Mouse (Mus musculus) erythroblast, adult 5-6 weeks (primary cell): ENCODE data around the gene Gm21958. TPM values are rescaled to one million over a fixed set of nuclear protein-coding genes. Genes with fewer than 3 reads are reported as not detected.
"Not testable (repeated sequence)": the region's sequence is repeated elsewhere in the genome, so short reads cannot be mapped to it uniquely, and the experiment has no call there.

Experiments
- ATAC-seq: replicated peaks from 2 replicates; pipeline ENCODE4 v1.8.0; 2016; ENCODE audit warnings: moderate number of reproducible peaks, mild to moderate bottlenecking, moderate TSS enrichment, inconsistent platforms; ENCODE audit not compliant: poor library complexity, low FRiP score, severe bottlenecking
- total RNA-seq, 2 experiments: library from RNA; stranded (forward) in 1 of 2; stranded (reverse) in 1 of 2; fragments of 150-400 nt in 1 of 2; fragments of 200-764, 138-1000 nt in 1 of 2; gene quantifications; 2 replicates each; pipeline versions ENCODE4 v1.2.3 to v1.2.4; 2015 to 2017; ENCODE audit warnings: low replicate concordance in 2 of 2

Gm21958 gene
- total RNA-seq, 2 experiments from 2014 or later, result 6.4 TPM; not detected in 1

GRCm38 (mm10) chr3:54725344-54725743 is 11.2 kb upstream of the Gm21958 start:
- no peak for ATAC-seq

GRCm38 (mm10) chr3:54723741-54724500 is 9.8 kb upstream of the Gm21958 start:
- no peak for ATAC-seq

- ATAC-seq, result no peak
Measured at GRCm38 (mm10) chr3:54718947-54719346, 4.8 kb upstream of the Gm21958 start.

GRCm38 (mm10) chr3:54717348-54717747 is 3.2 kb upstream of the Gm21958 start:
- ATAC-seq, result no peak

- ATAC-seq, result no peak
Measured at GRCm38 (mm10) chr3:54715461-54715860, 1.3 kb upstream of the Gm21958 start.

GRCm38 (mm10) chr3:54708972-54709371 is 5.2 kb downstream of the Gm21958 start:
- no peak for ATAC-seq

- ATAC-seq, result not testable (repeated sequence)
Measured at GRCm38 (mm10) chr3:54704106-54704505, 10.0 kb downstream of the Gm21958 start.

GRCm38 (mm10) chr3:54699759-54700301 is 14.3 kb downstream of the Gm21958 start:
- ATAC-seq, result no peak

GRCm38 (mm10) chr3:54693056-54693415 is 21.1 kb downstream of the Gm21958 start:
- ATAC-seq, result peak; percentile 16; the same call in 1 of the 2 replicates

GRCm38 (mm10) chr3:54692202-54693055 is 21.7 kb downstream of the Gm21958 start, which contains the start of gene Supt20:
Supt20 (plus strand) TSS chr3:54692807.
- ATAC-seq, result peak; percentile 98

GRCm38 (mm10) chr3:54689091-54689490 is 25.1 kb downstream of the Gm21958 start:
- ATAC-seq, result no peak

GRCm38 (mm10) chr3:54687245-54687644 is 26.9 kb downstream of the Gm21958 start:
- ATAC-seq, result no peak

GRCm38 (mm10) chr3:54685202-54685601 is 29.0 kb downstream of the Gm21958 start:
- ATAC-seq, result no peak

- no peak for ATAC-seq
Measured at GRCm38 (mm10) chr3:54681310-54682204, 32.6 kb downstream of the Gm21958 start.

- ATAC-seq, result no peak
Measured at GRCm38 (mm10) chr3:54676818-54677217, 37.3 kb downstream of the Gm21958 start.

- no peak for ATAC-seq
Measured at GRCm38 (mm10) chr3:54672557-54673529, 41.3 kb downstream of the Gm21958 start.

- ATAC-seq, result no peak
Measured at GRCm38 (mm10) chr3:54672111-54672510, 42.0 kb downstream of the Gm21958 start.

- no peak for ATAC-seq
Measured at GRCm38 (mm10) chr3:54669559-54669958, 44.6 kb downstream of the Gm21958 start.
